Mouse (Mus musculus): Measurements from ENCODE around the gene Vpreb1. TPM values are rescaled to one million over a fixed set of nuclear protein-coding genes. Genes with fewer than 3 reads are reported as not detected.
A peak's percentile ranks its signal among the peaks of the same experiment; 100 is the strongest.

Vpreb1 gene
- 1.6 and 1.8 TPM in 2 replicates for polyA plus RNA-seq (2016; fragmentation: Nextera tagmentation; extraction: Ambion mirVana)

GRCm38 (mm10) chr16:16870617-16871331, at the start of gene Vpreb1, which contains the start of gene Top3b:
Gene Vpreb1 (minus strand): TSS chr16:16870843.
Gene Top3b (plus strand): TSS chr16:16870736.
- H3K36me3 ChIP-seq = peaks cover 8% of the 10 kb centered on the region
- DNase-seq (ENCODE audit: low spot score) = peak; percentile 98
- peak within 1 kb of the TSS; percentile 80 for H3K4me3 ChIP-seq
- H3K9me3 ChIP-seq = no peaks in the 10 kb centered on the region
- H3K4me1 ChIP-seq = peaks cover 12% of the 10 kb centered on the region; the same call in 1 of the 2 replicates
- WGBS = under 1% methylated on average over 49 of the region's 49 CpGs
- H3K27ac ChIP-seq = peak within 1 kb of the TSS; percentile 95
- no peaks in the 10 kb centered on the region for H3K27me3 ChIP-seq (ENCODE audit: insufficient read depth, poor library complexity, severe bottlenecking)

GRCm38 (mm10) chr16:16918441-16919117, 47.9 kb upstream of the Vpreb1 start:
- WGBS = 89% methylated on average over 7 of the region's 7 CpGs
- Histone ChIP-seq H3K4me1 (no peaks in the 10 kb centered on the region), H3K36me3 (peaks cover 93% of the 10 kb centered on the region), H3K9me3 (no peaks in the 10 kb centered on the region), H3K27me3 (ENCODE audit: insufficient read depth, poor library complexity, severe bottlenecking) (no peaks in the 10 kb centered on the region), H3K4me3 (no peak overlapping the region), H3K27ac (no peak overlapping the region)
- no peak for DNase-seq (ENCODE audit: low spot score)

GRCm38 (mm10) chr16:16913440-16913839, 42.8 kb upstream of the Vpreb1 start:
- Histone ChIP-seq H3K4me1 (peaks cover 8% of the 10 kb centered on the region), H3K36me3 (peaks cover 89% of the 10 kb centered on the region), H3K27ac (no peak overlapping the region), H3K9me3 (no peaks in the 10 kb centered on the region), H3K4me3 (no peak overlapping the region), H3K27me3 (ENCODE audit: insufficient read depth, poor library complexity, severe bottlenecking) (no peaks in the 10 kb centered on the region)
- 84% methylated on average over 1 of the region's 1 CpGs for WGBS
- no peak for DNase-seq (ENCODE audit: low spot score)

- 46% methylated on average over 13 of the region's 13 CpGs for WGBS
- Histone ChIP-seq H3K27me3 (ENCODE audit: insufficient read depth, poor library complexity, severe bottlenecking) (no peaks in the 10 kb centered on the region), H3K4me3 (no peak overlapping the region), H3K36me3 (peaks cover 75% of the 10 kb centered on the region), H3K9me3 (no peaks in the 10 kb centered on the region), H3K27ac (peak overlapping the region; percentile 76), H3K4me1 (peaks cover 8% of the 10 kb centered on the region)
- DNase-seq (ENCODE audit: low spot score) = peak; percentile 90
Measured at GRCm38 (mm10) chr16:16911641-16912597, 41.3 kb upstream of the Vpreb1 start.

GRCm38 (mm10) chr16:16907799-16908198, 37.2 kb upstream of the Vpreb1 start:
- H3K4me1 ChIP-seq = peaks cover 15% of the 10 kb centered on the region
- no peaks in the 10 kb centered on the region for H3K9me3 ChIP-seq
- H3K36me3 ChIP-seq = peaks cover 66% of the 10 kb centered on the region
- 59% methylated on average over 6 of the region's 6 CpGs for WGBS
- peak overlapping the region; percentile 52; the same call in 1 of the 2 replicates for H3K27ac ChIP-seq
- DNase-seq (ENCODE audit: low spot score) = peak; percentile 83
- no peaks in the 10 kb centered on the region for H3K27me3 ChIP-seq (ENCODE audit: insufficient read depth, poor library complexity, severe bottlenecking)
- H3K4me3 ChIP-seq = no peak overlapping the region

- Histone ChIP-seq H3K9me3 (no peaks in the 10 kb centered on the region), H3K36me3 (peaks cover 39% of the 10 kb centered on the region), H3K4me1 (peaks cover 10% of the 10 kb centered on the region; the same call in 1 of the 2 replicates), H3K27me3 (ENCODE audit: insufficient read depth, poor library complexity, severe bottlenecking) (no peaks in the 10 kb centered on the region), H3K4me3 (no peak overlapping the region), H3K27ac (0 out of 2 replicates have a peak overlapping the region, but pooled peaks have one; percentile 3)
- WGBS = 81% methylated on average over 5 of the region's 5 CpGs
- DNase-seq (ENCODE audit: low spot score) = no peak
Measured at GRCm38 (mm10) chr16:16903188-16903587, 32.5 kb upstream of the Vpreb1 start.

GRCm38 (mm10) chr16:16902329-16902728, 31.7 kb upstream of the Vpreb1 start:
- 79% methylated on average over 4 of the region's 4 CpGs for WGBS

GRCm38 (mm10) chr16:16897056-16897584, 26.5 kb upstream of the Vpreb1 start:
- Histone ChIP-seq H3K27me3 (ENCODE audit: insufficient read depth, poor library complexity, severe bottlenecking) (no peaks in the 10 kb centered on the region), H3K4me3 (peak overlapping the region; percentile 75), H3K36me3 (peaks cover 29% of the 10 kb centered on the region), H3K9me3 (no peaks in the 10 kb centered on the region), H3K4me1 (peaks cover 13% of the 10 kb centered on the region), H3K27ac (peak overlapping the region; percentile 88)
- WGBS = 33% methylated on average over 10 of the region's 10 CpGs
- DNase-seq (ENCODE audit: low spot score) = no peak

More at GRCm38 (mm10) chr16:16902329-16902728, 31.7 kb upstream of the Vpreb1 start:
- Histone ChIP-seq H3K4me1 (peaks cover 15% of the 10 kb centered on the region; the same call in 1 of the 2 replicates), H3K9me3 (no peaks in the 10 kb centered on the region), H3K27me3 (ENCODE audit: insufficient read depth, poor library complexity, severe bottlenecking) (no peaks in the 10 kb centered on the region), H3K4me3 (no peak overlapping the region), H3K27ac (no peak overlapping the region), H3K36me3 (peaks cover 39% of the 10 kb centered on the region)
- DNase-seq (ENCODE audit: low spot score) = no peak

- peak within 1 kb of the TSS; percentile 88 for H3K27ac ChIP-seq
- peak; percentile 96 for DNase-seq (ENCODE audit: low spot score)
- H3K36me3 ChIP-seq = peaks cover 35% of the 10 kb centered on the region
- H3K4me1 ChIP-seq = peaks cover 13% of the 10 kb centered on the region
- peak within 1 kb of the TSS; percentile 75 for H3K4me3 ChIP-seq
- H3K27me3 ChIP-seq (ENCODE audit: insufficient read depth, poor library complexity, severe bottlenecking) = no peaks in the 10 kb centered on the region
- no peaks in the 10 kb centered on the region for H3K9me3 ChIP-seq
- WGBS = 1% methylated on average over 29 of the region's 29 CpGs
Measured at GRCm38 (mm10) chr16:16896382-16897055, 25.9 kb upstream of the Vpreb1 start, which contains the start of gene Ppm1f. Gene Ppm1f (plus strand): TSS chr16:16896469.

GRCm38 (mm10) chr16:16896015-16896381, 25.4 kb upstream of the Vpreb1 start:
- H3K27me3 ChIP-seq (ENCODE audit: insufficient read depth, poor library complexity, severe bottlenecking) = no peaks in the 10 kb centered on the region
- peak overlapping the region; percentile 75 for H3K4me3 ChIP-seq
- no peaks in the 10 kb centered on the region for H3K9me3 ChIP-seq

GRCm38 (mm10) chr16:16892366-16892765, 21.7 kb upstream of the Vpreb1 start:
- 93% methylated on average over 7 of the region's 7 CpGs for WGBS
- H3K36me3 ChIP-seq = peaks cover 69% of the 10 kb centered on the region

More at GRCm38 (mm10) chr16:16896015-16896381, 25.4 kb upstream of the Vpreb1 start:
- H3K36me3 ChIP-seq = peaks cover 40% of the 10 kb centered on the region
- H3K4me1 ChIP-seq = peaks cover 13% of the 10 kb centered on the region
- DNase-seq (ENCODE audit: low spot score) = no peak
- 30% methylated on average over 4 of the region's 4 CpGs for WGBS
- peak overlapping the region; percentile 88 for H3K27ac ChIP-seq

More at GRCm38 (mm10) chr16:16892366-16892765, 21.7 kb upstream of the Vpreb1 start:
- Histone ChIP-seq H3K9me3 (no peaks in the 10 kb centered on the region), H3K4me1 (peaks cover 5% of the 10 kb centered on the region), H3K27me3 (ENCODE audit: insufficient read depth, poor library complexity, severe bottlenecking) (no peaks in the 10 kb centered on the region), H3K4me3 (no peak overlapping the region), H3K27ac (no peak overlapping the region)
- no peak for DNase-seq (ENCODE audit: low spot score)

All from heart, embryonic 10.5 days (tissue).